Mouse (Mus musculus) neural tube, embryonic 13.5 days (tissue): Measurements from ENCODE around the gene 4930578C19Rik. TPM values are rescaled to one million over a fixed set of nuclear protein-coding genes. Genes with fewer than 3 reads are reported as not detected.
"Not testable (repeated sequence)": the region's sequence is repeated elsewhere in the genome, so short reads cannot be mapped to it uniquely, and the experiment has no call there.

Experiments used
- ATAC-seq: fragments of 200-750 bp; cut with Nextera tagmentation; 2 replicates; pipeline ENCODE4 v1.8.0; 2017; ENCODE audit warnings: low read depth, mild to moderate bottlenecking, moderate TSS enrichment, moderate library complexity
- H3K27ac ChIP-seq: fragments of 300-500 bp; sonication (generic); replicated peaks from 2 replicates; pipeline ENCODE4 v1.5.1; 2015; ENCODE audit warnings: moderate library complexity, mild to moderate bottlenecking, inconsistent platforms
- H3K27me3 ChIP-seq: fragments of 300-500 bp; sonication (generic); 2 replicates; pipeline ENCODE4 v1.6.1; 2015; ENCODE audit warnings: mild to moderate bottlenecking, inconsistent platforms
- H3K36me3 ChIP-seq: fragments of 300-500 bp; sonication (generic); 2 replicates; pipeline ENCODE4 v1.6.1; 2015; ENCODE audit warnings: mild to moderate bottlenecking, inconsistent platforms
- H3K4me1 ChIP-seq: fragments of 300-500 bp; sonication (generic); replicated peaks from 2 replicates; pipeline ENCODE4 v1.6.1; 2015; ENCODE audit warnings: inconsistent platforms
- H3K4me2 ChIP-seq: fragments of 300-500 bp; sonication (generic); 2 replicates; pipeline ENCODE4 v1.6.1; 2015; ENCODE audit warnings: inconsistent platforms, mild to moderate bottlenecking, moderate library complexity
- H3K4me3 ChIP-seq: fragments of 300-500 bp; sonication (generic); 2 replicates; pipeline ENCODE4 v1.5.1; 2015; ENCODE audit warnings: mild to moderate bottlenecking, inconsistent platforms
- H3K9ac ChIP-seq: fragments of 300-500 bp; sonication (generic); 2 replicates; pipeline ENCODE4 v1.6.1; 2015; ENCODE audit warnings: moderate library complexity, mild to moderate bottlenecking, inconsistent platforms
- H3K9me3 ChIP-seq: fragments of 300-500 bp; sonication (generic); 2 replicates; pipeline ENCODE4 v1.6.1; 2016; ENCODE audit warnings: inconsistent platforms
- WGBS: fragments of 180-500 bp; shearing (Covaris S2); methylation state at CpG from one replicate; pipeline ENCODE4 v1.1.7; 2015; 5-methylcytosine and 5-hydroxymethylcytosine counted together
- polyA plus RNA-seq: library from polyadenylated mRNA; unstranded; fragments of >200 nt; fragmentation: Nextera tagmentation; extraction: Ambion mirVana; gene quantifications from 2 replicates; pipeline ENCODE4 v1.2.1, GENCODE M21; 2015

Gene 4930578C19Rik
- polyA plus RNA-seq, 1 experiment from 2014 or later = 0.42 TPM

DNA sequence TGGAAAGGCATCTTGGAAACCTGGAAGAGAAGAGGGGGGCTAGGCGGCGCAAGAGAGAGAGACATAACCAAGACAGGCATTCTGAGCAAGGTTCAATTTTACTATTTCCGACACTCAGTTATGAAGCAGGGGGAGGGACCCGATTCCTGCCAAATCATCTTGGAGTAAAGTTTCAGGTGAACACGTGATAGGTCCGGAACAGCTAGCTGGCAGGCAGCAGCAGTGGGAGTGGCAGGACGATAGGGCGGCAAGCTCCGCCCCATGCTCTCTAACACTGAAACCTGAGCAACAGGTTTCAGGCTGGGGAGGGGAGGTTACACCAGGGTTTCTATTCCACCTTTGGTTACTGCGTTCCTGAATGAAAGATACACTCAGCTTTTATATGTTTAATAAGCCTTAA, 58.9 kb downstream of the 4930578C19Rik start:
- WGBS = 58% methylated on average over 10 of the region's 10 CpGs
- H3K9ac ChIP-seq = no peak overlapping the region
- H3K9me3 ChIP-seq = no peaks in the 10 kb centered on the region
- H3K4me1 ChIP-seq = no peaks in the 10 kb centered on the region
- H3K36me3 ChIP-seq = no peaks in the 10 kb centered on the region
- ATAC-seq = no peak
- H3K4me2 ChIP-seq = no peak overlapping the region
- H3K27me3 ChIP-seq = no peaks in the 10 kb centered on the region
- H3K27ac ChIP-seq = no peak overlapping the region
- H3K4me3 ChIP-seq = no peak overlapping the region

DNA sequence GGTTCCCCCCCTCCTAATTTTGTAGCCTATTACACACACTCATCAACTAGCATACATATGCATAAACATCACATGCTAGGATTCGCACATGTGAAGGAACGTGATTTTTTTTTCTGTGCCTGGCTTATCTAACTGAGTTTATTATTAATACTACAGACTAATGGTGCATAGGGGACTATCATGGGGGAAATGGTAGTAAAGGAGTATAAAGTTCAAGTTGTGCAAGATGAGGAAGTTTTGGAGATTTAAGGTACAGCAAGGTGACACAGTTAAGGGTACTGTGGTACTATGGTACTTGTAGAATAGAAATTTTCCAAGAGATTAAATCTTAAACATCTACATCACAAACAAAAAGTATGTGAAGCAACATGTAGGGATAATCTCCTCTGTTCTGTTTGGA, 64.5 kb downstream of the 4930578C19Rik start:
- Histone ChIP-seq H3K27me3 (no peaks in the 10 kb centered on the region), H3K4me3 (no peak overlapping the region), H3K36me3 (no peaks in the 10 kb centered on the region), H3K4me1 (no peaks in the 10 kb centered on the region), H3K9ac (no peak overlapping the region), H3K4me2 (no peak overlapping the region), H3K9me3 (no peaks in the 10 kb centered on the region), H3K27ac (no peak overlapping the region)
- 93% methylated on average over 2 of the region's 2 CpGs for WGBS
- no peak for ATAC-seq

DNA sequence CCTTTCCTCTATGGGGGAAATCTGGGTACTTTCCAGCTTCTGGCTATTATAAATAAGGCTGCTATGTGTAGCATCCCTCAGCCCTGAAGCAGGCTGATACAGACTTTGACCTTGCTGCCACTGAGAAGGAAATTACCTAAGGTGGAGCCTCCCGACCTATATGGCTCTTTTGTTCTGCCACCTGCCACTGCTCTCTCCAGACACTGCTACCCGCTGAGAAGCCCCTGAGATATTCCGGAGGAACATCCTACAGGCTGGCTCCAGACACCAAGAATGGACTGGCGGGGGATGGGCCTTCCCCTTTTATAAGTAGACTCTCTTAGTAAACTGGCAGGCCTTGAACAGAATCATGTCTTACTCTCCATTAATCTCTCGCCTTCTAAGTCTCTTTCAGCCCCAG, 77.0 kb downstream of the 4930578C19Rik start:
- not testable (repeated sequence) for H3K27ac ChIP-seq, H3K4me3 ChIP-seq, H3K9me3 ChIP-seq, H3K36me3 ChIP-seq, H3K4me1 ChIP-seq, H3K27me3 ChIP-seq, ATAC-seq, H3K4me2 ChIP-seq, H3K9ac ChIP-seq
- WGBS = 75% methylated on average over 5 of the region's 5 CpGs
